Mouse (Mus musculus): Measurements from ENCODE around the gene Eloa.

Gene Eloa

DNA sequence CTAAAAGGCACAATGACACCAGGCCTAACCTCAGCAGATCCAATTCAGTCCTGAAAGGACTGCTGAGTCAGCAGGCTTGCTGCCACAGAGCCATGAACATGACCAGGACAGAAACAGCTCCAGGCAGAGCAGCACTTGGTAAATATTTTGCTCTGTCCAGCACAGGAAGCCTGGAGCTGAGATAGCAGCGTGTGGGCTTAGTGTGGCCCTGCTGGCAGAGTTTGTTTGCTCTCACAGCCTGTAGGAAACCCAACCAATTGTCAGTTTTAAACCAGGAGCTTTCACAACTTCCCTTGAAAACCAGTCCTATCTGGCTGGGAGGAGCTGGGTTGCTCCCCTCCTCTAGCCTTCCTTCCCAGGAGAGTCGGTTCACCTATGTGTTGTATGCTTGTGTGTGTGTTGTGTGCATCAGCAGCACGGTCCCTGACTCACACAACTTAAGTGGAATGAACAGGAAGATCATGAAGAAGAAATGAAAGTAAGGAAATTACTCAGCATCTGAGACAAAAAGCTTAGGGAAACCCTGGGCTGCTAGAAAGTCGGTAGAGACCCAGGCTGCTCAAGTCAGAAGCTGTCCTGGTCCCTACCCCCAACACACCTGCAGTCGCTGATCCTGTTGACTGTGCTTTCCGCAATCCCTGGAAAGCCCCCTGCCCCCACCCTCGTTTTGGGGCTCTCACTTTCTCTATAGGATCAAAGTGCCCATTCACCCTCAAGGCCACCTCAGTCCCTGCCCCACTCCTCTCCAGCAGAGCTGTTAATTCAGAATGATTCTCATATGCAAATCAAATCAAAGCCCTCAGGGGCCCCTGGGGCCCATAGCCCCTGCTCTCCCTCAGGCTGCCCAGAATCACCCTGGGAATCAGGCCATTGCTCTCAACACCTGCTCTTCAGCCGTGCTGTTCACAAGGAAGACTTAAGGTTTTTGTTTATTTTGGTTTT is 9.7 kb upstream of the Eloa start:
- no peak for DNase-seq (ENCODE audit: low spot score in 2 of 2)

DNA sequence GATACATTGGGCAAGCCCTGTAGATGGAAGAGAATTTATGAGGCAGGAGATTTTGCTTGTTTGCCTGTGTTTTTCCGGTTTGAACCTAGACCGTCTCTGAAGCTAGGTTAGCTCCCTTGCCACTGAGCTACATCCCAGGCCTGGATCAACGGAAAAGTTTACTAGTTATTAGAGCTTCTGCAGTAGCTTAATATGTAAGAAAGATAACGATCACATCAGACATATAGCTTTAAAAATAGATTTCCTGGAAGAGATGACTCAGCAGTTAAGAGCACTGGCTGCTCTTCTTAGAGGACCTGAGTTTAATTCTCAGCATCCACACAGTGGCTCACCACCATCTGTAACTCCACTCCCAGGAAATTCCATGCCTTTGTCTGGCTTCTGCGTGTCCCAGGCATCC is 7.1 kb upstream of the Eloa start:
- DNase-seq (ENCODE audit: low spot score in 2 of 2) = no peak

DNA sequence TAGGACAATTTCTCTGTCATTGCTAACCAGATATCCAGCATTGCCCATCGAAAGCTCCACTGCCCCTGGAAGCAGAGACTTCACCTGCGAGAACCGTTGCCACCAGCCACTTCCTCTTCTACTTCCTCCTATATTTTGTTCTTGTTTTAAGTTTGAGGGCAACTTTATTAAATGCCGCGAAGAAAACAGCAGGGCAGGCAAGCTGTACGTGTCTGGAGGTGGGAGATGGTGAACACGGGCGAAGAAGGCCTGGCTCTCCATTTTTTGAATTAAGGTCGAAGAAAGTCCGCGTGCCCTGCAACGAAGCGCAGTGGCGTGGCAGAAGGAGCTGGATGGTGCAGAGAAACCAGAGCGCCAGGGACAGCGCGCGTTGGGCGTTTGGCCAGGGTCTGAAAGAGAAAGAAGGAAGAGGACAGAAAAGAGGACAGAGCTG is 6.6 kb upstream of the Eloa start:
- DNase-seq (ENCODE audit: low spot score in 2 of 2) = peak in 1 of 2 experiments; percentile 51

DNA sequence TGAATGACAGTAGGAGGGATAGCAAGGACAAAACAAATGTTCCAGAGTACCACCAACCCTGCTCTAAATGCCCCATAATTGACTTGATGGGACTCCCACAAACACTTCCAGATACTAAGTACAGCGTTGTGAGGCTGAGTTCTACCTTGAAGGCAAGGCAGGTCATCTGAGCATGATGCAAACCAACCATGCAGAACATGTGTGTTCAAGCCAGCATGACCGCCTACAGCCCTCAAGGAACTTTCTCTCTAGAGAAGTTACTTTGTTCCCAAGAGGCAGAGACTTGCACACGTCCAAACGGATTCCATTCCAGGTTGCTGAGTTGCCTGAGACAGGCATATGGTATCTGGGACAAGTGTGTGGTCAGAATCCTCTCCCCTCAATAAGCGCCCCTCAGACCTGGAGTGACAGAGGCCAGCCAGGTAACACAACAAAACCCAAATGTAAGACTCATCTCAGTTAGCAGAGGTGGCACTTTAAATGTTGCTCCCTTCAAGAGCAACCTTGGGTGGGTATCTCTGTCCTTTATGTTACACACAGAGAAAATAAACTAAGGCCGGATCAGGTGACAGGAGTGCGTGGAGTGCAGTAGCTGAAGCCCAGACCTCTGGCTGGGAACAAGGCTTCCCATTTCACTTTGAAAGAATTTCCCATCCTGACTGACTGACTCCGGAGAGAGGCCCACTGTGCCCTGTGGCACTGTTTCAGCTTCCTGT is 6.0 kb upstream of the Eloa start:
- no peak for DNase-seq (ENCODE audit: low spot score in 2 of 2)

DNA sequence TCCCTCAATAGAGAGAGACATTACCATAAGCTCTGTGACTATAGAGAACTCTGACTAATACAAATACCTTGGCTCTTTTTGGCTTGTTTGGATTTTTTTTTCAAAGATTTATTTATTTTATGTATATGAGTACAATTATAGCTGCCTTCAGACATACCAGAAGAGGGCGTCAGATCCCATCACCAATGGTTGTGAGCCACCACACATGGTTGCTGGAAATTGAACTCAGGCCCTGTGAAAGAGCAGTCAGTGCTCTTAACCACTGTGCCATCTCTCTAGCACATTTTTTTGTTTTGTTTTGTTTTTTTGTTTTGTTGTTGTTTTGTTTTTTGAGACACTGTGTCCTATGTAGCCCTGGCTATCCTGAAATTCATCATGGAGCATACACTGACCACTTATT is 3.8 kb upstream of the Eloa start:
- no peak for DNase-seq (ENCODE audit: low spot score in 2 of 2)

DNA sequence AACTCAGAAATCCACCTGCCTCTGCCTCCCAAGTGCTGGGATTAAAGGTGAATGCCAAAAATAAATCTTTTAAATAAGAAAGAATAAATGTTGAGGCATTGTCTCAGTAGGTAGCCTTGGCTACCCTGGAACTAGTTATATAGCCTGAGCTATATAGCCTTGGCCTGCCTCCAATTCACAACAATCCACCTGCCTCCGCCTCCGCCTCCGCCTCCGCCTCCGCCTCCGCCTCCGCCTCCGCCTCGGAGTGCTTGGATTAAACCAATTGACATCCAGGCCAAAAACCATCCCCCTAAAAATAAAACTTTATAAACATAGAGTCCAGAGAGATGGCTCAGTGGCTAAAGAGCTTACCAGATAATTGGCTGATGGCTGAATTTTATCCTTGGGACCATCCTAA is 1.4 kb upstream of the Eloa start:
- no peak for DNase-seq (ENCODE audit: low spot score in 2 of 2)

DNA sequence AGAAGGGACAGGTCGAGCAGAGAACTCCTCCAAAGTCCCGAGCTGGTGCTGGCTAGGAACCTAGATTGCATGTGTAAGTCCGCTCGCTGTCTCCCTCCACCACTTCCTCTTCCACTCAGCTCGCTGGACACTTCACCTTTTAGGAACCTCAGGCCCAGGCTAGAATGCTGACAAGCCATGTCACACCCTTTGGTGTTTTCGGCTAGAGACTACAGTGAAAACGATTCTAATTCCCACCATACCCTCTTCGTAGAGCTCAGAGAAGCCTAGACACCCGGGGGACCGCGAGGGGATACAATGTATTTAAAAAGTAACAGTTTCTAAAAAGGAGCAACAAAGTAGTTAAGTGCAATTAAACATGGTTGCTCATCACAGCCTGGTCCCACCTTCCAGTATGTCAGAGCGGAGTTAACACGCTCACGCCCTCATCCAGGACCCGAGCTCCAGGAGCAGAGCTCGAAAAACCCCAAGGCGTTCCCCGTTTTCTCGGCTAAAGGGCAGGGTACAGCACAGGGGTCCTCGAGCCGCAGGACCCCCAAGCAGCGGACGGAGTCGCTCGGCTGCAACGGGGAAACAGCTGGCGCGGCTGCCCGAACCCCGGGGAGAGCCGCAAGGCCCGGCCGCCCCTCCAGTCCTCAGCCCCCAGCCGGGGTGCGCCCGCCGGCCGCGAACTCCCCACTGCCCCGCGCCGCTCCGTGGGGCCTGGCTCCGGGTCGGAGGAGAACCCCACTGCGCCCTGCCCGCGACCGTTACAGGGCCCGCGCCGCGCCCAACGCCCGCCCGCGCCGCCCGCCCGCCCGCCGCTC is 617 bp downstream of the Eloa start:
- DNase-seq (ENCODE audit: low spot score in 2 of 2) = peak; percentile 19 to 25

DNA sequence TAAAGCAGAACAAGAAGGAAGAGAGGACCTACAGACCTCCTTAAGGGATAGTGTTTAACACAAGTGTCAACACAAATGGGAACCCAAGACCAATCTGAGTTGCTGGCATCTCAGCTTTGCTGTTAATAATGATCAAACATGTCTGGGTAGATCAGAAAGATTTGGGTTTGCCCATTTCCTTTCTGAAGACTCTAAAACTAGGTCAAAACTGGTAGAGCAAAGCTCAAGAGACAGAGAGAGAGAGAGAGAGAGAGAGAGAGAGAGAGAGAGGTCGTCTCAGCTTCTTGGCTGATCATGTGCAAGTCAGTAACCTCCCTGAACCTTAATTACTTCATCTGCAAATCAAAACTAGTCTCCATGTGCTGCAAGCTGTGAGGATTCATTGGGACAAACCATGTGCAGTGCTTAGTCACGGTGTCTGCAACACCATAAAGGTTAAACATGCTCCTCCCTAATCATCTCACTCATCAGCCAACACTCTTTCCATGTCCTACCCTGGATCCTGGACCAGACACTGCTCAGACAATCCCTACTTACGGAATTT is 5.4 kb downstream of the Eloa start:
- DNase-seq (ENCODE audit: low spot score in 2 of 2) = no peak

DNA sequence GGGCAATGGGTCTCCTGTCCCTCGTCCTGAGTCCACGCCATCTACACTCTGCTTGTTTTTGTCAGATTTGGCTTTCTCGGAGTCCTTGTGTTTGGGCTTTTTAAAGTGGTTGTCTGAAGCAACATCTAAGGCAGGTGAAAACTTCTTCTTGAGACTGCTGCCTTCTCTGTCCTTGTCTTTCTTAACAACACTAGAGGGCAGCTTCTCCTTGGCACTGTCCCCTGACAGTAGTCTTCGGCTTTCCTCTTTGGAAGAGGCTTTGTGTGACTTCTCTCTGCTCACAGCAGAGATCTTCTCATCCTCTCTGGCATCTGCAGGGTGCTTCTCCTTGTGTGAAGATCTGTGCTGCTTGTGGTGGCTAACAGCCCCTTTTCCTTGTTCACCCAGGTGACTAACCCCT is 11.0 kb downstream of the Eloa start:
- no peak for DNase-seq (ENCODE audit: low spot score in 2 of 2)

DNA sequence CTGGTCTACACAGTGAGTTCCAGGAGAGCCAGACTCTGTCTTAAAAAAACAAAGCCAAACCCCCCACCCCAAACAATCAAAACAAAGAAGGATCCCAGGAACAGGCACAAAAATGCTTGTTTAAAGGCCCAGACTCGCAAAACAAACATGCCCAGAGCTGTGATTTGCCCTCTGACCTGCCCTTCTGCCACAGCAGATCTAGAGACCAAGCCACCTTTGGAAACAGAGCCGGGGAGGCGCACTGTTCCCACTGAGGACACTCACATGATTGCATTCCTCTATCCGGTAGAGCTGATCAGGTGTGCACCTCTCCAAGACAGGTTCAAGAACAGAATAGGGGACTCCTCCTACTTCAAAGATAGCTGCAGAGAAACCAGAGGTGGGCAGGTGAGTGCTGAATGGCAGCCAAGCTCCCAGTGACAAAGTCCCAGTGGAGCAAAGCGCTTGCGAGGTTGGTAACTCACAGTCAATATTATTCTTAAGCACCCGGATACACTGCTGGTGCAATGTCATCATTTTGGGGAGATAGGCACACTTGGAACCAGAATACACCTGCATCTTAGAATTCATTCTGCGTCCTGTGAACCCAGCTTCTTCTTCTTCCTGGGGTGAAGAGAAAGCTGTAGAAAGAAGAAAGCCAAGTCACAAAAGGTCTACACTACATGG is 12.6 kb downstream of the Eloa start:
- DNase-seq (ENCODE audit: low spot score in 2 of 2) = no peak

DNA sequence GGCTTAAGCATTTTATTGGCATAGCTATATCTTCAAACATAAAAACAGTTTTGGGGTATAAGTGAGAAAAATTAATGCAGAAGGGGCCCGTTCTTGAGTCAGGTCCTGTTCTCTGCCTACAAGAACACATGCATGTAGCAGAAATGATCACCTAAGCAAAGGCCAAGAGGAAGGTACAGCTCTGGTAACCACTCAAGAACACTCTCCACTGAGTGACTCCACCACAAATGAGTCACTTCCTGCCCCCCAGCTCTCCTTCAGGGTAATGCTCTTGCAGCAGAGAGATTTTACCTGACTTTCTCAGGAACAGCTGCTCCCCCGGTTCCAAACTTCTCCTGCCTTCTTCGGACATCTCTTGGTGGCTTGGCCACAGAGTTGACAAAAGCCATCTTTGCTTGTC is 14.7 kb downstream of the Eloa start:
- DNase-seq (ENCODE audit: low spot score in 2 of 2) = peak; percentile 30 to 45

DNA sequence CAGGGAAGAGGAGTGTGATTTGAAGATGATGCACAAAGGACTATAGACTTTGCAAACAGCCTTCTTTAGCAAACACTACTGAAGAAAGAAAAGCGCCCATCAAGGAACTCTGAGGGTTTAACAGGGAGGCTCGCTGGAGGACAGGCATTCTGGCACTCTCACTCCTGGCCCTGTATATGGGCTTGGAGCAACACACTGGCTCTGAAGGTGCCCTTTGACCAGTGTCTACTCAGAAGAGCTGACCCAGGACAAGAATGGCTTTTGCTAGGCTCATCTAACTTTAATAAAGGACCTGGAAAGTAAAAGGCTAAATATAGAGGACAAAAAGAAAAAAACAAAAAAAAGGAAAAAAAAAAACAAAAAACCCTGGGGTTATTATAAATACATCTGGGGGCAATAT is 16.6 kb downstream of the Eloa start:
- no peak for DNase-seq (ENCODE audit: low spot score in 2 of 2)

DNA sequence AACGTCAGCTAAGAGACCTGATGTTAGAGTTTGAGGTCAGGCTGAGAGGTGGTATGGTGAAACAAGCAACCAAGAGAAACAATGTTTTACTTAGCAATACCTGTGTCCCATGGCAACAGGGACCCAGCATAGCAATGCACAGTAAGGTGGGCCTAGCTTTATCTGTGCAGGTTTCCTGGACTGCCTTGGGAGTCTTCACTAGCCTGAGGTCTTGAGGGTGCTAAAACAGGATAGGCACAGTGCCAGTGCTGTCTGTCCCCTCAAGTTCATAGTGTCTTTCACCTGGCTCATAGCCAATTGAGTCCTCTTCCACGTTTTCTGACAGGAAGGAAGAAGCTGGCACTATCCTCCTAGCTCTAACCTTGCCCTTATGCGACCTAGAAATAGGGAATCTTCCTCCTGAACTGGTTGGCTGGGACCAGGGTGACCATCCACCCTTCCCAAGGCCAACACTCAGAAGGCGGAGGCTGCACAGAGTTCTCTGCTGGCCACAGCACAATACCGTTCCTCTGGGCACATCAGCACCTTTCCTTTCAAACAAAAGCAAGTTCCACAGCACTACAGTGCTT is 17.4 kb downstream of the Eloa start:
- DNase-seq (ENCODE audit: low spot score in 2 of 2) = no peak

DNA sequence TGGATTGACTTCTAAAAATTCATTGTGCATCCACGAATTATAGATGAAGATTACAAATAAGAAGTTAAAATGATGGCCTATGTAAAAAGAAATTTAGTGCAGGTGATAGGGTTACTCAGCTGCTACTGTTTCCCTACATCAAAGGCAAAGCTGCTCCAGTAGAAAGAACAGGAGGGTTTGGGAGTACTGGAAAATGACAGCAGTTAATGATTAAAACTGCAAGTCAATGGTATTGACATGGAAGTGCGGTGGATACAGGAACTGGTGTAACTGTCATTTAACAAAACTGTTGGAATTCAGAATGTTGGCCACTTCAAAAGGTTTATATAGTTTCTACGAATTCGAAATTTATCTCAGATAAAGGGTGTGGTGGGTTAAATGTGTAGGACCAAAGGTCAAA is 26.4 kb downstream of the Eloa start:
- DNase-seq (ENCODE audit: low spot score in 2 of 2) = no peak

DNA sequence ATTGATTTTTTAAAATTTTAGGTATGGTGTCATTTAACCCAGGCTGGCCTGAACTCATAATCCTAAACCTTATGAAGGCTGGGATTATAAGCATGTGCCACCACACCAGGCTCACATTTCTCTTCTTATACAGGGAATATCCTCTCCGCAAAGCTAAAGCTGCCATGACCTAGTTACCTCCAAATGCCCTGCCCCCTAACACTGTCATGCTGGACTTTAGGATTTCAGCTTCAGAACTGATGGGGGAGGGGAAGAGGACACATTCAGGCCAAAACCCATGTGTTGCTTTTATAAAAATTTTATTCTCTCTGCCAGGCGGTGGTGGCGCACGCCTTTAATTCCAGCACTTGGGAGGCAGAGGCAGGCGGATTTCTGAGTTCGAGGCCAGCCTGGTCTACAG is 27.6 kb downstream of the Eloa start:
- no peak for DNase-seq (ENCODE audit: low spot score in 2 of 2)

DNA sequence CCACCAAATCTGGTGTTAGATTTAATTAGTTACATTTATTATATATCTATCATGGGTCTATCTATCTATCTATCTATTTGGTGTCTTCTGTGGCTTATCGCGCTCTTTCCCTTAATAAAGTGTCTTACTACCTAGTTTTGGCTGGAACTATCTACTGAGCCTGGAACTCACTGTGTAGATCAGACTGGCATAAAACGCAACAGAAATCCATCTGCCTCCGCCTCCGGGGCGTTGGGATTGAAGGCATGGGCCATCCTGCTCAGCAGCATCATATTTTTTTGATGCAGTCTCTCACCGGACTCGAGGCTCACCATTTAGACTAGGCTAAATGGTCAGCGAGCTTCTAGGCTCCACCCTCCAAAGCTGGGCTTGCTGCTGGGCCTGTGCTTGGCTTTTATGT is 33.8 kb downstream of the Eloa start:
- DNase-seq (ENCODE audit: low spot score in 2 of 2) = no peak

DNA sequence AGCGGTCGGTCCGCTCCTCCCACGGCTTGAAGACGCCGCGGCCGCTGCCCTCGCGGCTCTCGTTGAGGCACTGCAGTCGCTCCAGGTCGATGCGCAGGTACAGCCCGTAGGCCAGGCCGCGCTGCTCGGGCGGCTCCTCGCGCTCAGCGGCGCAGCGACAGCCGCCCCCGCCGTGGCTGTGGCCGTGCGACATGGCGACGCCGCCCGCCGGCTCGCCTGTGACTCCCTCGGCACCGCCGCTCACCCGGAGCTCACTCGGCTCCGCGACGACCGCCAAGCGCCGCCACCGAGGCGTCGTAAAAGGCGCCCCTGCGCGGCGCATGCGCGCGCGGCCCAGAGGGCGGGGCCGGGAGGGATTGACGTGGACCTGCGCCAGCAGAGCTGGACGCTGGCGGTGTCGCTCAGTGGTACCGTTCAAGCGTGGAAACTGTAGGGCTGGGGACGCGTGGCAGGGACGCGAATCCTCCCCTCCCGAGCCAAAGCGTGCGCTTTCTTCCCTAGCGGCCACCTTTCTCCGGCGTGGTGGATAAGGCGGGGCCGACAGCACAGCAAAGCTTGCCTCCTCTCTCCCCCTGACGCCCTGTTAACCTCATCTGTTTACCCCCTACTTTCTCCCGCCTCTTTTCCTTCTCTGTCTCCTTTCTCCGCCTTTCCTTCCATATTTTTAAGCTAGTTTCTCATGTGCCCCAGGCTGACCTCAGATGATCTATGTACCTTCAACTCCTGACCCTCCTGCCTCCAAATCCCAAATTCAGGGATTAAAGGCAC is 34.4 kb downstream of the Eloa start, which contains the start of gene Pithd1:
Gene Pithd1 (minus strand): TSS at position 322 of the 768 bp plus-strand sequence.
- peak; percentile 92 to 93 for DNase-seq (ENCODE audit: low spot score in 2 of 2)

DNA sequence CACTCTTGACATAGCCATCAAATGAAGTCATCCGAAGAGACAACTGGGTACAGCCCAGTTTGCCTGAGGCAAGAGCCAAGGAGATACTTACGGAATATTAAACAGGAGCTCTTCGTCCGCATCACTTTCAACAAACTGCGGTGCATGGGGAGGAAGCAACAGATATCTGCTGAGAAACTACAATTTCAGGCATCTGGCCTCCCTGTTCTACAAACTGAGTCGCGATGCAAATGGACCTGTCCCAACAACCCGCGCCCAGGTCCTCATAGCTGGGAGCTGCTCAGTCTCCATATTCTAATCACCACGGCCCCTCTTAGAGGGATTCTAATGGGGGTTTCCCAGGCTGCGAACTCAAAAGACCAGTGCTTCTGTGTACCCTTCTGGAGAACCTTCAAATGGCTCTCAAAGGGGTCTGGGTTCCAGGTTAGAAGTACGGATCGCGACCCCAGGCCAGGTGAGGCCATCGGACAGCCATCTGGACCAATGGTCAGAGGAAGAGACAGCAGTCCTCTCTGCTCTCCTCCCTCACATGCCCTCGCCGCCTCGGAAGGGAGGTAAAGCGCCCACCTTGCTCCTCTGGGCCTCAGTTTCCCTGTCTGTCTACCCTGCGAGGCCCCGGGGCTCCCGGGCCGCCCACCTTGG is 35.1 kb downstream of the Eloa start:
- peak in 1 of 2 experiments; percentile 22 for DNase-seq (ENCODE audit: low spot score in 2 of 2)

DNA sequence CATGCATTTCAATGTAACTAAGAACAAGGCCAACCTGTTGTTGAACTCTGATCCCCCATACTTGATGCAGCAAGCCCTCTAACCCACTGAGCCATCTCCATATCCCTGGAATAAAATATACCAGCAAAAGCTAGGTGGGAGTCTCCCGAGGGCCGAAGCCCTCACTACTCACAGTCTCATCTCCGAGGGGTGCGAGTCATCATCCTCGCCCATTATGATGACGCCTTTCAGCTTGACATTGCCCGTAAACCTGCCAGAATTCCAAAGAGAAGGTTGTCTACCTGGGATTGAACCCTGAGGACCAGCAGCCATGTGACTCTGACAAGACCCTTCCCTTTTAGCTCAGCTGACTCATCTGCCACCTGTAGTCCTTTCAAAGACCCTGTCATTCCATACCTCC is 35.8 kb downstream of the Eloa start:
- no peak for DNase-seq (ENCODE audit: low spot score in 2 of 2)

DNA sequence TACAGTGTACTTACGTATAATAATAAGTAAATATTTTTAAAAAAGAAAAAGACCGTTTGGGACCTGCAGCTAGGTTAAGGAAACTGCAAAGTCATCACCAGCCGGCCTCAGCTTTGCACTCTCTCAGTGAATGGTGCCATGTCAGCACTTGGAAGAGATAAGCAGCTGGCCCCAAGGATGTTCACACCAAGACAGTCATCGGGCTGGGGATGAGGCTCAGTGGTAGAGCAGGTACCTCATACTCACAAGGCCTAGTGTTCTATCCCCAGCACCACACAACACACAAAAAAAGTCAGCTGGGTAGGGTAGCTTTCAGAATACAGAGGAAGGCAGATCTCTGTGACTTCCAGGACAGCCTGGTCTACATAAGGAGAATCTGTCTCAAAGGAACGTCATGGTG is 36.4 kb downstream of the Eloa start:
- DNase-seq (ENCODE audit: low spot score in 2 of 2) = no peak

Measured in natural killer cell, adult 2 months (primary cell).